Mouse (Mus musculus) small intestine, adult 2 months (tissue): Measurements from ENCODE around the gene Chn2.
"Not testable (repeated sequence)": the region's sequence is repeated elsewhere in the genome, so short reads cannot be mapped to it uniquely, and the experiment has no call there.

ENCODE experiments used
- CTCF ChIP-seq: fragments of 200-500 bp; IDR thresholded peaks from 2 replicates; pipeline ENCODE4 v1.5.1; 2012; ENCODE audit warnings: low read depth, mild to moderate bottlenecking, control low read depth, inconsistent platforms, low read length, moderate library complexity, mixed read lengths; ENCODE audit not compliant: insufficient replicate concordance, insufficient read length; ENCODE audit errors: extremely low read depth
- POLR2A ChIP-seq: fragments of 200-500 bp; IDR thresholded peaks from 2 replicates; pipeline ENCODE4 v1.6.1; 2012; ENCODE audit warnings: low read depth, mild to moderate bottlenecking, control low read depth, inconsistent platforms, low read length, moderate library complexity

DNA sequence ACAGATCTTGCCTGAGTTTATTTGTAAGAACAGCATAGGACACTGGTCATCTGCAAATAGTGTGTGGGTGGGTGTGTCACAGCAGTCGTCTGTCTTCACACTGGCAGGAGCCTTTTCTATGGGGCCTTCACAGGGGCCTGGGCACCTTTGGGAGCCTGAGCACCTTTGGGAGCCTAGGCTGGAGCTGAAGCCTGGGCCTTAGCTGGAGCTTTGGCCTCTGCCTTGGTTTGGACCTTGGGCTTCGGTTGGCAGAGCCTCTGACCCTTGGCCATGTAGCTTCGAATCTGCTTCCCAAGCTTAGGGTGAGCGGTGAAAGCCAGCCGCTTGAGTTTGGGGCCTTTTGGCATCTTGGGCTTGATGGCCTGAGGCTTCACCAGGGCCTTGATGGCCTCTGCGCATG, 137.7 kb downstream of the Chn2 start:
- TF ChIP-seq CTCF, POLR2A: not testable (repeated sequence)
